Mouse (Mus musculus): Measurements from ENCODE around the gene 2610528J11Rik.

DNA sequence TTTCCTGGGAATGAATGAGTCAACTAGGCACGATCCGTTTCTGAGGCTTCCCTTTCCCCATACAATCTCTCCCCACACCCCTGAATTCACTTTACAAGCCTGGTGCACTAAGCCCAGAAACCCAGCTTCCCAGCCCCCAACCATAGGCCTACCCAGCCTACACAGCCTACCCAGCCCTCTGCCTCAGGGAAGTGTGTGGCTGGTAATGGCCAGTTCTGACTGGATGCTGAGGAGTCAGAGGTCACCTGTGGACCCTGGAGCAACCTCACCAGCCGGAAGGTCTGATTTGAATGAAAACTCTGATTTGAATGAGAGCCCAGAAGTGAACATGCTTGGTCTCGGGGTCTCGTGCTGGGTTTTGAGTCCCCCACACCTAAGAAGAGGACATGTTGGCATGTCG, 921 bp downstream of the 2610528J11Rik start:
- TF ChIP-seq CTCF (IDR thresholded peaks at IDR 0.05; ENCODE audit: control insufficient read depth, insufficient read depth, insufficient read length) (no peak), CEBPB (IDR thresholded peaks at IDR 0.05; ENCODE audit: low read depth) (no peak), MAX (IDR thresholded peaks at IDR 0.05) (no peak), MYOD1 (IDR thresholded peaks at IDR 0.05; ENCODE audit: control insufficient read depth, insufficient read length, low read depth) (no peak)
